Mouse (Mus musculus): ENCODE data around the gene Pdia2.

The Pdia2 gene

GRCm38 (mm10) chr17:26198892-26199291 is at the start of gene Pdia2:
TSS of gene Pdia2 (minus strand) at chr17:26199087.
- no peak for DNase-seq (ENCODE audit: extremely low read depth, low read depth, low spot score)

GRCm38 (mm10) chr17:26244101-26244841 is 45.4 kb upstream of the Pdia2 start, which contains the start of gene Fam234a:
TSS of gene Fam234a (minus strand) at chr17:26244242.
- no peak for DNase-seq (ENCODE audit: extremely low read depth, low read depth, low spot score)

GRCm38 (mm10) chr17:26243471-26244100 is 44.7 kb upstream of the Pdia2 start:
- DNase-seq (ENCODE audit: extremely low read depth, low read depth, low spot score) = no peak

GRCm38 (mm10) chr17:26240990-26241389 is 42.1 kb upstream of the Pdia2 start:
- DNase-seq (ENCODE audit: extremely low read depth, low read depth, low spot score) = no peak

GRCm38 (mm10) chr17:26240120-26240790 is 41.4 kb upstream of the Pdia2 start:
- DNase-seq (ENCODE audit: extremely low read depth, low read depth, low spot score) = no peak

GRCm38 (mm10) chr17:26239551-26239950 is 40.7 kb upstream of the Pdia2 start:
- DNase-seq (ENCODE audit: extremely low read depth, low read depth, low spot score) = no peak

GRCm38 (mm10) chr17:26237667-26238066 is 38.8 kb upstream of the Pdia2 start:
- DNase-seq (ENCODE audit: extremely low read depth, low read depth, low spot score) = no peak

GRCm38 (mm10) chr17:26235077-26235815 is 36.4 kb upstream of the Pdia2 start:
- no peak for DNase-seq (ENCODE audit: extremely low read depth, low read depth, low spot score)

GRCm38 (mm10) chr17:26234386-26234785 is 35.5 kb upstream of the Pdia2 start:
- no peak for DNase-seq (ENCODE audit: extremely low read depth, low read depth, low spot score)

- DNase-seq (ENCODE audit: extremely low read depth, low read depth, low spot score) = no peak
Measured at GRCm38 (mm10) chr17:26232863-26233262, 34.0 kb upstream of the Pdia2 start.

- DNase-seq (ENCODE audit: extremely low read depth, low read depth, low spot score) = no peak
Measured at GRCm38 (mm10) chr17:26231156-26231555, 32.3 kb upstream of the Pdia2 start.

- no peak for DNase-seq (ENCODE audit: extremely low read depth, low read depth, low spot score)
Measured at GRCm38 (mm10) chr17:26229776-26230175, 30.9 kb upstream of the Pdia2 start.

- no peak for DNase-seq (ENCODE audit: extremely low read depth, low read depth, low spot score)
Measured at GRCm38 (mm10) chr17:26225150-26225549, 26.3 kb upstream of the Pdia2 start.

- no peak for DNase-seq (ENCODE audit: extremely low read depth, low read depth, low spot score)
Measured at GRCm38 (mm10) chr17:26221508-26221907, 22.6 kb upstream of the Pdia2 start.

- no peak for DNase-seq (ENCODE audit: extremely low read depth, low read depth, low spot score)
Measured at GRCm38 (mm10) chr17:26212681-26213080, 13.8 kb upstream of the Pdia2 start.

- no peak for DNase-seq (ENCODE audit: extremely low read depth, low read depth, low spot score)
Measured at GRCm38 (mm10) chr17:26212241-26212640, 13.4 kb upstream of the Pdia2 start.

- DNase-seq (ENCODE audit: extremely low read depth, low read depth, low spot score) = no peak
Measured at GRCm38 (mm10) chr17:26207686-26208085, 8.8 kb upstream of the Pdia2 start, which contains the start of gene Arhgdig. TSS of gene Arhgdig (minus strand) at chr17:26207786.

- DNase-seq (ENCODE audit: extremely low read depth, low read depth, low spot score) = no peak
Measured at GRCm38 (mm10) chr17:26206392-26206791, 7.5 kb upstream of the Pdia2 start.

- no peak for DNase-seq (ENCODE audit: extremely low read depth, low read depth, low spot score)
Measured at GRCm38 (mm10) chr17:26204766-26205165, 5.9 kb upstream of the Pdia2 start.

- no peak for DNase-seq (ENCODE audit: extremely low read depth, low read depth, low spot score)
Measured at GRCm38 (mm10) chr17:26203321-26203811, 4.5 kb upstream of the Pdia2 start.

GRCm38 (mm10) chr17:26202737-26203136 is 3.9 kb upstream of the Pdia2 start, which contains the start of gene Rgs11:
TSS of gene Rgs11 (plus strand) at chr17:26202951.
- no peak for DNase-seq (ENCODE audit: extremely low read depth, low read depth, low spot score)

Measured in fat pad, adult 2 months (tissue).